Mouse (Mus musculus): ENCODE results near the gene Usp7.

The Usp7 gene

DNA sequence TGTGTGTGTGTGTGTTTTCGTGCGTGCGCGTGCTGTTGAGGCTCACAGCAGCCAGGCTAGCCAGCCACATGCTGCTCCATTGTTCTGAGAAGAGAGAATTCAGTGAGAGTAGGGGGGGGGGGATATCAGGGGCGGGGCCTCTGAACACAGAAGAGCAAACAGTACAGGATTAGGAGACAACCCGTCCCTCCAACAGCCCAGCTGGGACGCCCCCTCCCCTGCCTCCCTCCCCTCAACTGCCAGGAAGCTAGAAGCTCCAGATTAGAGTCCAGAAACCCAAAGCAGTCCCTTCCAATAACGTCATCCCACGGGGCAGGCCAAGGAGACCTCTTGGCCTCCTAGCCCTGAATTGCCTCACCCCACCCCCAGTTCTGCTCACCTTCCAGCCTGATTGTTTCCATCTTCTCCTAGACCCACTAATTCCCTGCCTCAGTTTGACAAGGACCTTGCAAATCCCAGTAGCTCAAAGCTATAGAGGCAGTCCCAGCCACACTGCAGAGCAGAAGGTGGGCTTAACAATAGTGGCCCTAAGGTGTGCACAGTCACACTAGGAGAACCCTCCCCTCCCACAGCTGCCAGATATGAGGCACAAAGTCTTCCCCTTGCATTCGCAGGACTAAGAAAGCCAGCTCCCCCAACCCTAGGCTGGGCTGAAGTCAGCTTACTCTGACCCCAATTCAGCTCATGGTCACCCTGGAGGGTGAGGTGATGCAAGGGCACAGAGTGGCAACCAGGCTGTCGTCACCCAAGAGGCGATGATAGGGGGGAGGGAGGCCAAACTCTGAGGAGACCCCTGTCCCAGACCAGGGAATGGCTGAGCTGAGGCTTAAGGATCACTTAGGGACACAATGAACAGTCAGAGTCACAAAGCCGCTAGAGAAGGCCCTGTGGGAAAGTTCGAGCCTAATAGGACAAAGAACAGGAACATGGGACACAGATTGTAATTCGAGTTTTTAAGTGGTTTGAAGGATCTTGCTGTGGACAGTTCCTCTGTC, 121.8 kb downstream of the Usp7 start:
- DNase-seq, result no peak

DNA sequence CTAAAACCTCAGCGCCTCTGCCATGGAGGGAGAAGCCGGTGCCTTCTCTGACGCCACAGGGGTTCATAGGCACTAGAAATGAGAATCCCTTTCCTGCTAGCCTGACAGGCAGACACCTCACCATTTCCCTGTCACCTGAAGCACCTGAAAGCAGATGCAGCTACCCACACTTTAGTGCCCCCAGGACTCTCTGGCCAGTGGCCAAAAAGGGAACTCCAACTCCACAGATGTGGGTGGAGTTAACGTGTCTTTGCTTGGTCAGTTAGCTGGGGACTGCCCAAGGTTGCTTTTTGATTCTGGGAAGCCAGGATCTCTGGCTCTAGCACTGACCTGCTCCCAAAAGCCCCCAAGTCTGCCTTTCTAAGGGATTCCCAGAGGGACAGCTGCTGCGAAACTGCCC, 122.7 kb downstream of the Usp7 start:
- no peak for DNase-seq

DNA sequence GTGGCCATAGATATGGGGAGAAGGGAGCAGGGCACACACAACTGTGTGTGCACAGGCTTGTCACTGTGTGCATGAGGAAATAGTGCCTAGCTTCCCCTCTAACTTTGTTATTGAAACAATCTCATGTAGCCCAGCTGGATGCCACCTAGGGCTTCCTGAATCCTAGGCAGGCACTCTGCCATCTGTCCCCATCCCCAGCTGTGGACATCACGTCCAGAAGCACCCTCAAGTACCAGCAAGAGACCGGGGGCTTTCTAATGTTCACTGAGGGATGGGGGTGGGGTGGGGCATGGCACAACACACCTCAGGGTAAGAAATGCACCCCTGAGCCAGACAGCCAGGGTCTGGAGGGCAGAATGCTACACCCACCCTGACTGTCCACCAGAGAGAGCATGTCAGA, 123.7 kb downstream of the Usp7 start:
- no peak for DNase-seq

DNA sequence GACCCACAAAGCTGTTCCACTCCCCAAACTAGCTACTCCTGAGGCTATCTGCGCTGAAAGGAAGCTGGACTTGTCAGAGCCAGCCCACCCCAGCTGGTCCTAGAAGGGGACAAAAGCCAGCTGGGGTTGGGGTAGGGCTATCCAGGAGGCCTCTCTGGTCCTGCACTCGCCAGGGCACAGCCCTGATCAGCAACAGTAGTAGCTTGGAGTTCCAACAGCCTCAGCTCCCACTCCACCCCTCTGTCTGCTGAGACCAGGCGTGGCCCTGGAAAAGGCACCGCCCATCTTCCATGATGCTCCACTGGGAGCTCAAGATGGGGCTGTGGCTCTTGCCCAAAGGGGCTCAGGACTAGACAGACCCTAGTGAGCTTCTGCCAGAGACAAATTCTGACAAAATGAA, 124.3 kb downstream of the Usp7 start:
- no peak for DNase-seq

DNA sequence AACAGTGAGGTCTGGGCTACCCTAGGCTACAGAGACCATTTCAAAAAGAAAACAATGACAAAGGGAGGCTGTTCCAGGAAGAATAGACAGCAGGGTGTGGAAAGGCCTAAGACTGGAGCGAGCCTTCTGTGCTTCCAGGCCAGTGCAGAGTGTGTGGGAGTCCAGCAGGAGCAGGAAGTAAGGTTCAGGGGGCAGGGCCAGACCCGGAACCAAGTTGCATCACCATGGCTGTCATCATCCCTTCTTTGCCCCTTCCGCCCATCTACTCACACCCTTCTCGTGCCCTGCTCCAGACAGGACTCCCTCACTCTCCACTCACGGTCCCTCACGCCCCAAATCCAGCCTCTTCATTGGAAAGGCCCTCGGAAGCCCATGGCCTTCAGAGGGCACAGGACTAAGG, 124.8 kb downstream of the Usp7 start:
- DNase-seq, result no peak

DNA sequence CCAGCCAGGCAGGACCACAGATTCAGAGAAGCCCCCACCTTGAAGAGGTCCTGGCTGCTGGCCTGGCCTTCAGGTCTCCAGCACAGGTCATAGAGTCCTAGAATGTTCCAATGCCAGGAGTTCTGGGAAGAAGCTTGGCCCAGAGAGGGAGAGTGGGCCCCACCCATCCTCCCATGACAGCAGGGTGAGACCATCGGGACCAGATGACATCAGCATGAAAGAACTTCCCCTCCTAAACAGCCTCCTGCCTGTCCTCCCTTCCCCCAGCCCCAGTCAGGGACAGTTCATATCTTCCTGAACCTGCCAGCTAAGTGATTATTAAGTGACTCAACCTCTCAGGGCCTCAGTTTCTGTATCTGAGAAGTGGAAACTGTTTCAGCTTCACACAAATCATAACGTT, 125.7 kb downstream of the Usp7 start:
- DNase-seq, result no peak

DNA sequence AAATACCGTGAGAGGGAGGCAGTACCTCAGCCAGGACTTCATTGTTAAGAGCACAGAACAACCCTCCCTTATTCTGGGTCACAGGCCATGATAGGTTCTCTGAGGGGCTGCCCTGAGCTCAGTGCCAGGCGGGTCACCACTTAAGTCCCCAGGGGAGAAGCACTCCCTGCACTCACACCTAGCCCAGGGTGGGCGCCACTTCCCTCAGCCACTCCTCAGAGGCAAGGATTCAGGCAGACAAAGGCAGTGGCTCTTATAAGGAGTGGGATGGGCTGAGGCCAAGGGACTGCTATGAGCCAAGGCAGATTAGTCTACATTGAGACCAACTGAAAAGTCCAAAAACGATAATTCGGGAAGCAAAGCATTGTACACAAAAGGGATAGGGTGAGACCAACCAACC, 126.7 kb downstream of the Usp7 start:
- no peak for DNase-seq

DNA sequence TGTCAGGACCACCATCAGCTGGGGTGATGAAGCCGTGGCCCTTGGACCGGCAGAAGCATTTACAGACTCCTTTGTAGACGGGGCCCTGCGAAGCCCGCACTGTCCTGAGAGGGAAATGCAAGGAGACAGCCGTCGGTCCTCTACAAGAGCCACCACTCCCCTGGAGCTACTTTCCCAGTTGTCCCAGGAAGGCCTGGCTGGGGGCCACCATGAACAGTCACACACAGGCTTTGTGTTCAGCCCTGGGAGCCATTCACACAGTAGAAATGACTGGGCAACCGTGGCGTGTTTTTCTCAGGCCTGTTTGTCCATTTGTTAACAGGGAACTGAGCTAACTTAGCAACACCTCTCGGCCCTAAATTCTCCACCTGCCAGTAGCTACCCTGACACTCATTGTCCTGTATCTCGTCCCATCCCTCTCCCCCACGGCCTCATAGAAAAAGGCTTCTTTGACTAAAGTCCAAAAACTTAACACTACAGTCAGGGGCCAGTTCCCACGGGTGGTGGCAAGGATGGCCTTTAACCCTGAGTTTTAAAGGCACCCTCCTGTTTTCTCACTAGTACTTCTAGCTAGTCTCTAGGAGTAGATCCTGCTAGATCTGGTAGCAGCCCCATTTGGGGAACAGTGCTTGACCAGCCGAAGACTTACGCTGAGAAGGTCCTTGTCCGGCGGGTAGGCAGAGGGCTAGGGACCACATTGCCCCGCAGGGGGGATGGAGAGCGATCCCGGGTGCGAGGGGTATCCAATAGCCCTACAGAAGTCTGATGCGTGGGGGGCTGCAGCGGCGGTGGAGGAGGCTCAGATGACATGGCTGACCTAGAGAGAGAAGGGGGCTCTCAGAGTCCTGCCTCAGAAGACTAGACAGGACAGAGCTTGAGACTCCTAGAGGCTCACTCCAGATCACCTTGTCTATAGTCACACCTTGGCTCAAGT, 128.2 kb downstream of the Usp7 start:
- DNase-seq, result no peak

DNA sequence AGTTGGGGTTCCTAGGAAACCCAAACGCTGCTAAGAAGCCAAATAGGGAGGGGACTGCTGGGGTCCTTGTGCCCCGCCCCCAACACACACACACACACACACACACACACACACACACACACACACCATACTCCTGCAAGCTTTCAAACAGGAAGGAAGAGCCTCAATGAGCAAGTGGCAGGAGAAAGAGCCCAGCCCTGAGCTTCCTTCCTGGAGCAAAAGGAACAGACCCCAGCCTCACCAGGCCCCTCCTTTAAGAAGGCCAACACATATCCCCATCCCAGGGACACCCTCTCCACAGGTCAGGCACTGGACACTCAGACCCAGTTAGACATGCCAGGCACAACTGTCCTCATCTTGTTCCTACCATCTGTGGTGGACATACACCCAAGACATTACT, 129.1 kb downstream of the Usp7 start:
- DNase-seq, result no peak

DNA sequence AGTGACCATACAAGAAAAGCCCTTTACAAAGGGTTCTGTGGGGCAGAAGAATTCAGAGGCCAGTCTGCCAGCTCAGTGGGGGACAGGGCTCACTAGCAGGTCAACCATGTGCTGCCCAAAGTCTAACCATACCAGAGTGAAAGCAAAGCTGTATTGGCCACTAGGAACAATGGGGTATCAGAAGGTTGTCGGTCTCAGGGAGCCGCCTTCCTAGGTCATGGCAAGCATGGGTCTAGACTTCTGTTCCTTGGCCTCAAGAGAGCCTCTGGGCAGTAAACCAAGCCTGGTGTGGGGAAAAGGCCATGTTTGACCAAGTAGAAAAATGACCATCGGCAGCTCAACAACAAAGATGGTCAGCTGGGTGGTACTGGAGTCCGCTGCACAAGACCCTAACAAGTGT, 133.3 kb downstream of the Usp7 start:
- no peak for DNase-seq

DNA sequence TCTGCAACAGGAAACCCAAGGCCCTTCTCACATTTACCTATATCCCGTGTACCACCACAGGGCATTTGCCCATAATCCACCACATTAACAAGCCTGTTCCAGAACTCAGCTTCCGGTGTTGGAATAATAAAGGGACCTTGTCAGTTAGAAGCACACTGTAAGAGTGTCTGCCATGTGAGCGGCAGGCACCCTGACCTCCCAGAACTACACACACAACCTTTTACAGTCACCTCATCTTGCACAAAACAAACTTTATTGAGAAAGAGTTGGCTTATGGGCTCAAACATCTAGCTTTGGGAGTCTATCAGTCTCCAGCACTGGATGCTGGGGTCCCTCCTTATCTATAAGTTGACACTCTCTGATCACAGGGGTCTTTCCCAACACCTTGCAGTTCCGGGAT, 133.8 kb downstream of the Usp7 start:
- DNase-seq, result no peak

DNA sequence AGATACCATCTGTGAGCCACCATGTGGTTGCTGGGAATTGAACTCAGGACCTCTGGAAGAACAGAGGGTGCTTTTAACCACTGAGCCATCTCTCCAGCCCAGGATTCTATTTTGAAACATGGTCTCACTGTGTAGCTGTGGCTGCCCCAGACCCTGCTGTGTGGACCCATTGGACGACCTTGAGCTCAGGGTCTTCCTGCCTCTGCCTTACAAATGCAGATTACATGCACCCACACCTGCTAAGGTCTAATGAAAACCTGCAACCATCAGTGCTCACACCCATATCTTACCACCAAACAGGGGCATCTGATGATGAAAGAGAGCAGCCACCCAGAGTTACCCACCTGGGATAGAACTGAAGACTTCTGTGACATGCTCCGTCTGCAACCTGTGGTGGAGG, 135.9 kb downstream of the Usp7 start:
- DNase-seq, result no peak

DNA sequence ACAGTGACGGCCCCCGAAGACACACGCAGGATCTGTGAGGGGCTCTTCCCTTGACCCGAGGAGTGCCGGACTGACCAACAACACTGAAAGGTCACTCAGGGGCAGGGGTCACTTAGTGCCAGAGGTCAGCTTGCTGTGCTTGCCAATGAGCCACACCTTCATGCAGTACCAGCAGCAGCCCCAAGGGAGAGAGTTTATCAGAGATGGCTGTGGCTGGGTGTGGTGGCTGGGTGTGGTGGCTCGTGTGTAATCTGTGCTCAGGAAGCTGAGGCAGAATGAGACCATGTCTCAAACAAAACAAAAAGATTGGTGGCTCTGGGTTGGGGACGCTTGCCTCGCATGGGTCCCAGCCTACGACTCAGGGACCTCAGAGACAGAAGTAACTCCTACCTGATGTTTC, 136.5 kb downstream of the Usp7 start:
- DNase-seq, result no peak

DNA sequence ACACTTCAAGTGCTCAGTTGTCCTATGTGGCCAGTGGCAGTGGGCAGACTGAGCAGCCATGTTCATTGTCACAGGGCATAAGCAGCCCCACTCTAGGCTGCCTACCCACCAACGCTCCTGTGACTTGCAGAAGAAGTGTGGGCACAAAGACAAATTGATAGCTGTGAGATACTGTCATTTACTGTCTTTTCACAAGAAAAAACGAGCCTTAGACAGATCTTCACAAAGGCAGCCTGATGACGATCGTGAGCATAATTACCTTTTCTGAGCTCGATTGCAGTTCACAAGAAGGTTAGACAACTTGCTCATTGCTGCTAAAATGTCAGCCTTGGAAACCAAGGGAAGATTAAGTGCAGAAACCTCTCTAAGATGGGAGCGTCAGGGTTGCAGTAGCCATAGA, 137.0 kb downstream of the Usp7 start:
- DNase-seq, result no peak

DNA sequence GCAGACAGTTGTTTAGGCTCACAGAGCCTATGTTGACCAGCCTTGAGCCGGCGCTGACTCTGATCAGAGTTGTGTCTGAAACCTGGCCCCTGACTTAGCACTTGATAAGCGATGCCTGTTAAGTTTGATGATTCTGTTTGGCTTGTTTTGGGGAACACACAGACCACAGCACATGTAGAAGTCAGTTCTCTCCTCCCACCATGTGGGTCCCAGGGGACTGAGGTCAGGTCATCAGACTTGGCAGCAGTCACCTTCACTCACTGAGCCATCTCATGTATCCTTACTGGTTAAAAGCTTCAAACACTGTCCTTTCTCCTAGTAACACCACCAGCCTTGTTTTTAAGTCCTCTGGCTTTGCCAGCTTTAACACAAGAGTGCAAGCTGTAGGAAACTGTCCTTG, 142.1 kb downstream of the Usp7 start:
- DNase-seq, result no peak

DNA sequence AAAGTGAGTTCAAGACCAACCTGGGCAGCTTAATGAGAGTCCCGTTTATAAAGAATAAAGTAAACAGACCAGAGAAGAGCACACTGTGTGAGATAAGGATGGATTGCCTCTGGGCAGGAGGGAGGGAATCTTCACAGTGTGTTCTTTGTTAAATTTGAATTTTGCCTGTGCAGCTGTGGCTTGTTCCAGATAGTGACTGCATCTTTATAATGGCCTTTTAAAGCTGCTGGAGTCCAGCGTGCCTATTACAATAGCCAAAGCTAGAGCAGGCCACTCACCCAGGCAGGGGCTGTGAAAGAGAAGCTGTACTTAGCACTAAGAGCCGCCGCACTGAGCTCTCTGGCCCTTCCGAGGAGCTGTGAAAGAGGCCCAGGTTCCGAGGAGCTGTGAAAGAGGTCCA, 146.6 kb downstream of the Usp7 start:
- DNase-seq, result no peak

DNA sequence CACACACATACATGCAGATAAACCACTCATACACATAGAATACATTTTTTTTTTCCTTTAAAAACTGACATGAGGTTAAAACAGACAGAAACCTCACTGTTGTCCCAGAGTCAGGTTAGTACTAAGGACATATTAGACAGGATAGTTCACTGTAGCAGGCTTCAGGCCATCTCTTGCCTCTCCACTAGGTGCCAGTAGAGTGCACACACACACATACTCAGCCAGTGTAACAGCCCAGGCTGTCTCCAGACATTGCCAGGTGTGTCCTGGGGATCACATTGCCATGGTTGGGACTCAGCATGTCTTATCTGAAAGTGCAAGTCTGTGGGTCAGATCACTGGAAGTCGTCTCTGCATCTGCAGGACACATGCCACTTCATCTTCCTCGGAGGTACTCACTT, 148.3 kb downstream of the Usp7 start:
- DNase-seq, result no peak
